Mouse (Mus musculus) kidney, postnatal 25 days (tissue): ENCODE measurements around the gene Erg.
A peak's percentile ranks its signal among the peaks of the same experiment; 100 is the strongest.

Source experiments
- DNase-seq, 2 experiments: peaks; one replicate each; pipeline ENCODE4 v3.0.0; 2021; ENCODE audit warnings: mixed read lengths in 2 of 2

The Erg gene

GRCm38 (mm10) chr16:95347202-95347601, 239.2 kb downstream of the Erg start:
- DNase-seq: peak; percentile 71 to 85

DNA sequence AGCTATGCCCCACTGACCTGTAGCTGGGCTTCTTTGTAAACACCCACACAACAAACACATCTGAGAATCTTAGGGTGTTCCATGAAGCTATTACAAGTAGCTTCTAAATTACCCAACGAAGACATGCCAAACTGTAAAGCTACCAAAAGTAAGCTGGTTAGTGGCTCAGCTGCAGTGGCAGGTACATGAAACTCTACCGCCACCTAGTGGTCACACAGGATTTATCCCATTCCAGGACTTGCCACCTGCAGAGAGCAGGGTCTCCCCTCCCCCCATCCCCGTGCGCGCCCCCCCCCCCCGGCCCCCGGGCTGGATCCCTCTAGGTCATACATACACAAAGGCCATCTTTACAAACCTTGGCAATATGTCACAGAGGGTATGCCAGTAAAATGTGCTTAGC, 240.5 kb downstream of the Erg start:
- DNase-seq: peak; percentile 68 to 85

- peak in 1 of 2 experiments; percentile 30 for DNase-seq
Observed at GRCm38 (mm10) chr16:95344961-95345360, 241.4 kb downstream of the Erg start.

DNA sequence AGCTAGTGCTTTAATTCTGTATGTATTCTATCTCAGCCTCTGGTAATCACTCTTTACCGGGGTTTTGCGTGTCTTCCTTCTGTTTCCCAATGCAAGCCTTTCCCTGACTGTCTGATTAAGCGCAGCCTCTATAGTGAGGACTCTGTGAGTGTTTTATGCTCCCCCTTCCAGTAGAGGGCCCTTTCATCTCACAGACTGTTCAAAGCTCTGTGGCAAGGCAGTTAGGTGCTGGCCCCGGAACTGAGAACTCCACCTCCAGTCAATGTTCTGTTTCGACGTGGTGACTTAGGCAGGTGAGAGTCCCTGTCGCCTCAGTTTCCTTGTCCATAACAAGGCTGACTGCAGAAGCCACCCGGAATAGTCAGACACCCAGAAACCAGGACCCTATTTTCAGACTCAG, 244.4 kb downstream of the Erg start:
- DNase-seq: no peak

GRCm38 (mm10) chr16:95340885-95341791, 245.3 kb downstream of the Erg start:
- peak; percentile 80 to 90 for DNase-seq

GRCm38 (mm10) chr16:95332159-95332558, 254.2 kb downstream of the Erg start:
- DNase-seq: no peak

- DNase-seq: no peak
Observed at GRCm38 (mm10) chr16:95321945-95322625, 264.3 kb downstream of the Erg start.
